ENCODE assay signal across 9 mouse cellular contexts in genomic region chr9:108759805-108760204, GRCm38 (mm10). TPM values are rescaled to one million over a fixed set of nuclear protein-coding genes. Genes with fewer than 3 reads are reported as not detected.
DNase-seq lines count a peak whose midpoint lies in the region; TF ChIP-seq lines count a peak whose summit lies in the region.
"Had no signal": no experiment of that assay in that cellular context is flagged by ENCODE, and none has a peak within 500 bp of the region (broad histone marks: within the 10 kb centered on the region; RNA-seq: fewer than 3 reads in every experiment).

No protein-coding gene starts in this region.

- TF ChIP-seq POLR2A in liver, adult 2 months (IDR thresholded peaks at IDR 0.05; ENCODE audit: extremely low read depth, insufficient read depth, low read length): no peak

- no peak overlapping the region for H3K9ac ChIP-seq in liver, adult 2 months (ENCODE audit: low read depth, low read length)
- H3K9ac ChIP-seq: heart, embryonic 13.5 days had no signal

- no peak overlapping the region for H3K27ac ChIP-seq in layer of hippocampus, adult 2 months
- H3K27ac ChIP-seq in liver, adult 2 months (replicated peaks; ENCODE audit: insufficient read depth, low read depth, low read length): no peak overlapping the region
- H3K27ac ChIP-seq: heart, embryonic 13.5 days had no signal

- H3K27me3 ChIP-seq in liver, adult 2 months (ENCODE audit: control insufficient read depth, insufficient read depth, low read length): no peaks in the 10 kb centered on the region
- H3K27me3 ChIP-seq: heart, embryonic 13.5 days had no signal

- no peaks in the 10 kb centered on the region for H3K79me2 ChIP-seq in liver, adult 2 months (ENCODE audit: control insufficient read depth, insufficient read depth, low read length)

- no peak for DNase-seq in layer of hippocampus, adult 2 months (ENCODE audit: low spot score in 2 of 2)
- DNase-seq in layer of hippocampus, adult 18-20 months (ENCODE audit: low spot score in 2 of 2): no peak
- peak; percentile 53 for DNase-seq in MEL-GATA-1-ER (ENCODE audit: extremely low read depth, low read depth)
- peak; percentile 58 for DNase-seq in c-Kit-negative CD71-positive TER-119-positive erythroid progenitor cells, embryonic 14.5 days (ENCODE audit: low read depth, low spot score)
- DNase-seq in liver, adult 2 months (ENCODE audit: extremely low read depth, low read depth, low spot score): peak; percentile 68
- DNase-seq in spleen, adult 12 weeks (ENCODE audit: low spot score): peak; percentile 48
- DNase-seq in gastrocnemius, postnatal 10 days: no peak

- H3K36me3 ChIP-seq in liver, adult 2 months (ENCODE audit: control insufficient read depth, insufficient read depth, low read length): no peaks in the 10 kb centered on the region
- H3K36me3 ChIP-seq: heart, embryonic 13.5 days had no signal

- H3K4me1 ChIP-seq in liver, adult 2 months (ENCODE audit: control insufficient read depth, insufficient read depth, low read length): peaks cover 1% of the 10 kb centered on the region; the same call in 1 of the 2 replicates

- 78% methylated on average over 2 of the region's 2 CpGs for WGBS in liver, adult 2 months

- peak; percentile 75 for TF ChIP-seq CTCF in layer of hippocampus, adult 2 months (conservative IDR thresholded peaks at IDR 0.05)
- TF ChIP-seq CTCF in liver, adult 2 months (IDR thresholded peaks at IDR 0.05; ENCODE audit: low read depth, low read length): peak; percentile 91

- H3K4me3 ChIP-seq in layer of hippocampus, adult 2 months: no peak overlapping the region
- H3K4me3 ChIP-seq in liver, adult 2 months (ENCODE audit: insufficient read depth, low read depth, low read length): no peak overlapping the region
- H3K4me3 ChIP-seq: heart, embryonic 13.5 days; myocyte had no signal

RNA-seq across cellular contexts. Expression of gene Ip6k2, which starts 23.8 kb away (rescaled TPM):
- 100 to 1,000 TPM; 249 to 251 TPM for total RNA-seq in layer of hippocampus, adult 2 months (2021)
- total RNA-seq in layer of hippocampus, adult 18-20 months (2021): 100 to 1,000 TPM; 240 to 270 TPM
- total RNA-seq in liver, adult 2 months (2014; rRNA removed): 78.6 and 87.2 TPM in 2 replicates
- 47.1 and 52.8 TPM in 2 replicates for polyA plus RNA-seq in liver, adult 2 months (2012; rRNA removed)
- total RNA-seq in gastrocnemius, postnatal 10 days (2021): 10 to 100 TPM; 30.6 to 39.6 TPM

RNA-seq across cellular contexts. Expression of gene Nckipsd, which starts 48.4 kb away (rescaled TPM):
- 10 to 100 TPM; 68.8 to 71.3 TPM for total RNA-seq in layer of hippocampus, adult 2 months (2021)
- total RNA-seq in layer of hippocampus, adult 18-20 months (2021): 10 to 100 TPM; 75.6 to 78.8 TPM
- total RNA-seq in liver, adult 2 months (2014; rRNA removed): 2.2 and 2.8 TPM in 2 replicates
- polyA plus RNA-seq in liver, adult 2 months (2012; rRNA removed): 5.8 and 7.7 TPM in 2 replicates
- 1 to 10 TPM; 5.3 to 6.3 TPM for total RNA-seq in gastrocnemius, postnatal 10 days (2021)

Comparison
In these comparisons a context has a peak if more than half of its experiments do, and no peak if none do; other contexts are left out.
1. DNase-seq: peak in MEL-GATA-1-ER (single experiment), c-Kit-negative CD71-positive TER-119-positive erythroid progenitor cells, embryonic 14.5 days (single experiment), liver, adult 2 months (single experiment) and spleen, adult 12 weeks (single experiment); none in layer of hippocampus, adult 2 months (0 of 2), layer of hippocampus, adult 18-20 months (0 of 2) and gastrocnemius, postnatal 10 days (single experiment).
2. RNA of gene Nckipsd, which starts 48.4 kb away (total RNA-seq): 75.6 to 78.8 TPM in layer of hippocampus, adult 18-20 months and 68.8 to 71.3 TPM in layer of hippocampus, adult 2 months; 5.3 to 6.3 TPM in gastrocnemius, postnatal 10 days and 2.2 to 2.8 TPM in liver, adult 2 months; every median in the first group is over 4 times any median in the second.